Mouse (Mus musculus) ES-E14 (cell line): Measurements from ENCODE around the gene Cep72.

ENCODE experiments used
- HCFC1 ChIP-seq: IDR thresholded peaks from 2 replicates; pipeline ENCODE4 v1.6.1; 2012; ENCODE audit warnings: low read length, inconsistent platforms, borderline replicate concordance; ENCODE audit not compliant: insufficient read depth
- MAFK ChIP-seq: IDR thresholded peaks from 2 replicates; pipeline ENCODE4 v1.6.1; 2014; ENCODE audit warnings: mild to moderate bottlenecking, low read depth, low read length, inconsistent platforms; ENCODE audit not compliant: insufficient read depth
- ZNF384 ChIP-seq: IDR thresholded peaks from 2 replicates; pipeline ENCODE4 v1.6.1; 2012; ENCODE audit warnings: low read depth, low read length, inconsistent platforms

DNA sequence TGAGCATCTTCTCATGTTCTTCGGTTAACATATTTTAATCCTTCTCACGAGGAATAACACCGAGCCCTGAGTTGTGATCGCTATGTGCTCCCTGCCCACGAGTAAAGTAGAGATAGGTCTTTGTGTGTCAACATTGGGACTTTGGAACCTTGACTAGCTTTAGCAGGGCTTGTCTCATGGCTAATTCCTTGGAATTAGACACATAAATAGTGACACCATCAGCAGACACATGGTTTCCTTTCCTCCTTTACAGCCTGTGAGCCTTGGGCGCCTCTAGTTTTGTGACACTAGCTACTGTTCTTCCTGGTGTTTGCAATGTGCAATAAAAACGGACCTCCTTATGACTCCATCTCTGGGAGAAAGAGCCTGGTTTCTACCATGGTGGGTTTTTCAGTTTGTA lies 11.3 kb upstream of the Cep72 start:
- no peak for TF ChIP-seq ZNF384
- TF ChIP-seq HCFC1: no peak
- TF ChIP-seq MAFK: no peak
